Mouse (Mus musculus): ENCODE measurements at regions not wholly inside any gene's neighbourhood (a gene's known extent, or its start where the extent isn't known, plus 50 kb on each side); places are given as distances from the start of the nearest gene placed in this dataset.

DNA sequence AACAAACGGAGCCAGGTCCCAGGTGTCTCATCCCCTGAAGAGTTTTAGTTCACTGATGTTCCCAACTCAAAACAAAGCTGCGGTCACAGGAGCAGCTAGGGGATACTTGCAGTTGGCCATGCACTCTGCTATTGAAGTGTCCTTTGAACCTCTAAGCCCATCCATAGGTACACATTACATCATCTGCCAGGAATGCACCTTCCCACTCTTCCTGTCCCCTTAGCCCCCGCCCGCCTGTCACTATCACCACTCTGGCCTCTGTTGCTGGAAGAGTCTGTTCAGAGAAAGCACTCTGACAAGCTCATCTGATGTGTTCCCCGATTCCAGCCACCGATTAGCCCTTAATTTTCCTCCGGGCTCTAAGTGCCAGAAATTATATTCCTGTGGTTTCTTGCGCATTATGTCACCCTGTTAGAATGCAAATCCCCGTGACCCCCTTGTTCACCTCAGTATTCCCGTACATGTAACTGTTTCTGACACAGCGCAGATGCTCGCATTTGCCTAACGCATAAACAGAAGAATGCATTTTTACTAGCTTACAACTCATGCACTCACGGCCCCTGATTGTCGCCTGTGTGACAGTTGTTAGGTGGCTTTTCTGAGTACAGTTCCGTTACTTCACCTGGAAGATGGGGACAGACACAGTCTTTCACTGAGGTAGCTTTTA, 93.8 kb downstream of the Gm11011 start:
- Histone ChIP-seq H3K9ac (ENCODE audit: low read length) (no peak overlapping the region), H3K4me1 (replicated peaks; ENCODE audit: control insufficient read depth, insufficient read depth) (no peaks in the 10 kb centered on the region), H3K4me3 (ENCODE audit: low read depth, low read length) (no peak overlapping the region), H3K4me2 (replicated peaks; ENCODE audit: low read depth) (no peak overlapping the region; the same call in 1 of the 2 replicates), H3K27me3 (ENCODE audit: control insufficient read depth, insufficient read depth, low read length) (no peaks in the 10 kb centered on the region), H3K36me3 (ENCODE audit: control insufficient read depth, insufficient read depth, low read length) (no peaks in the 10 kb centered on the region), H3K27ac (replicated peaks) (no peak overlapping the region), H3K9me3 (ENCODE audit: control insufficient read depth, low read length) (no peaks in the 10 kb centered on the region)
- ATAC-seq (ENCODE audit: low FRiP score, low TSS enrichment): no peak
- TF ChIP-seq EP300 (optimal IDR thresholded peaks at IDR 0.05): no peak
- no peak for TF ChIP-seq CTCF (IDR thresholded peaks at IDR 0.05; ENCODE audit: low read depth)
- WGBS: 35% methylated on average over 16 of the region's 16 CpGs
- no peak for DNase-seq (ENCODE audit: low spot score)

DNA sequence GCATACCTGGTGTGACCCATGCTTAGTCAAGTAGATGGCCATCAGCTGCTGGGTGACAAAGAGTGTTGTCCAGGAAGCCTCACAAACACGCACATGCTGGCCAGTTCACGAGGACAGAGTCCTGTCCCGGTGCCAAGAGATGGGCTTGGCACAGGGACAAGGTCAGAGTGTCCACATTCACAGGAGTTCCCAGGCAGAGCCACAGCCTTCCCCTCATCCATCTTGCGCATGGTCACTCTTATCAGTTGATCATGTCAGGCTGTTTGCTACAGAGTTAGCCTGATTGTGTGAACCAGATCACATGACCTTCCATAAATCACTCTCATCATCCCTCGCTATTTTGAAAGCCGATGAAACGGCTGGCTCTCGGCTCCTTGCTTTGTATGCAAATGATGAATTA, 103.6 kb downstream of the Gm11011 start:
- H3K4me1 ChIP-seq (replicated peaks; ENCODE audit: control insufficient read depth, insufficient read depth): no peaks in the 10 kb centered on the region
- no peak overlapping the region for H3K4me3 ChIP-seq (ENCODE audit: low read depth, low read length)
- no peaks in the 10 kb centered on the region for H3K36me3 ChIP-seq (ENCODE audit: control insufficient read depth, insufficient read depth, low read length)
- ATAC-seq (ENCODE audit: low FRiP score, low TSS enrichment): no peak; the same call in 1 of the 2 replicates
- H3K4me2 ChIP-seq (replicated peaks; ENCODE audit: low read depth): no peak overlapping the region
- H3K9ac ChIP-seq (ENCODE audit: low read length): no peak overlapping the region
- 22% methylated on average over 8 of the region's 8 CpGs for WGBS
- no peaks in the 10 kb centered on the region for H3K9me3 ChIP-seq (ENCODE audit: control insufficient read depth, low read length)
- no peak overlapping the region for H3K27ac ChIP-seq (replicated peaks)
- no peak for DNase-seq (ENCODE audit: low spot score)
- TF ChIP-seq CTCF (IDR thresholded peaks at IDR 0.05; ENCODE audit: low read depth) (no peak), EP300 (optimal IDR thresholded peaks at IDR 0.05) (no peak)
- no peaks in the 10 kb centered on the region for H3K27me3 ChIP-seq (ENCODE audit: control insufficient read depth, insufficient read depth, low read length)

DNA sequence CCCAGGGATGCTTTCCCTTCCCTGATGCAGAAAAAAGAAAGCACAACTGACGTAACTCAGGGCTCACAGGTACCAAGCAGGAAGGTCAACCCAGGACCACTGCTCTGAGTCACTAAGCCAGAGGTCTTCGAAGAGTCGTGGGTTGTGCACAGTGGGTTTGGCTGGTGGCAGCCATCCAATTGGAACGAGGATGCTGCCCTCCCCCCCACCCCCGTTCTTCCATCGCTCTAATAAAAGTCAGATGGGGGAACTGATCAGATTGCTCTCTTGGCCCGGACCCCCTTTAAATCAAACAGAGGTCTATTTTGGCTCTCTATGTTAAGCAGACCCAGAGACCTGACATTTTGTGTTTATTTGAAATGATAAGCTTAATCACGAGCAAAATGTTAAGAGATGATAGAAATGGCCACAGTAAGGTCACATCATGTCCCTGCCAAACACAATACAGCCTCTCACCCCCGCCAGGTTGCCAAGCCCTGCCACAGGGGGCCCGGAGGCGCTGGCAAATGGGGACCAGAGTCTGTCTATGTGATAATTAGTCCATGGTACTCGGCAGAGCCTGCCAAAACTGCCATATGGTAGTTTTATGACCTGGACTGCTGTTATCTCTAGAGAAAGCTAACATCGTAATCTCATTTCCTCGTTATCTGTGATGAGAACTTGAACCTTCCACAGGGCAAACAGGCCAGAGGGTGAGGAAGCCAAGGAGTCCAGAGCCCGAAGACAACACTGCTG, 105.6 kb downstream of the Gm11011 start:
- H3K4me1 ChIP-seq (replicated peaks; ENCODE audit: control insufficient read depth, insufficient read depth): no peaks in the 10 kb centered on the region
- H3K4me2 ChIP-seq (replicated peaks; ENCODE audit: low read depth): no peak overlapping the region
- no peaks in the 10 kb centered on the region for H3K36me3 ChIP-seq (ENCODE audit: control insufficient read depth, insufficient read depth, low read length)
- no peak for DNase-seq (ENCODE audit: low spot score)
- H3K9me3 ChIP-seq (ENCODE audit: control insufficient read depth, low read length): no peaks in the 10 kb centered on the region
- H3K4me3 ChIP-seq (ENCODE audit: low read depth, low read length): no peak overlapping the region
- no peak for ATAC-seq (ENCODE audit: low FRiP score, low TSS enrichment)
- H3K27ac ChIP-seq (replicated peaks): no peak overlapping the region
- no peaks in the 10 kb centered on the region for H3K27me3 ChIP-seq (ENCODE audit: control insufficient read depth, insufficient read depth, low read length)
- 50% methylated on average over 15 of the region's 15 CpGs for WGBS
- H3K9ac ChIP-seq (ENCODE audit: low read length): no peak overlapping the region
- no peak for TF ChIP-seq EP300 (optimal IDR thresholded peaks at IDR 0.05)

DNA sequence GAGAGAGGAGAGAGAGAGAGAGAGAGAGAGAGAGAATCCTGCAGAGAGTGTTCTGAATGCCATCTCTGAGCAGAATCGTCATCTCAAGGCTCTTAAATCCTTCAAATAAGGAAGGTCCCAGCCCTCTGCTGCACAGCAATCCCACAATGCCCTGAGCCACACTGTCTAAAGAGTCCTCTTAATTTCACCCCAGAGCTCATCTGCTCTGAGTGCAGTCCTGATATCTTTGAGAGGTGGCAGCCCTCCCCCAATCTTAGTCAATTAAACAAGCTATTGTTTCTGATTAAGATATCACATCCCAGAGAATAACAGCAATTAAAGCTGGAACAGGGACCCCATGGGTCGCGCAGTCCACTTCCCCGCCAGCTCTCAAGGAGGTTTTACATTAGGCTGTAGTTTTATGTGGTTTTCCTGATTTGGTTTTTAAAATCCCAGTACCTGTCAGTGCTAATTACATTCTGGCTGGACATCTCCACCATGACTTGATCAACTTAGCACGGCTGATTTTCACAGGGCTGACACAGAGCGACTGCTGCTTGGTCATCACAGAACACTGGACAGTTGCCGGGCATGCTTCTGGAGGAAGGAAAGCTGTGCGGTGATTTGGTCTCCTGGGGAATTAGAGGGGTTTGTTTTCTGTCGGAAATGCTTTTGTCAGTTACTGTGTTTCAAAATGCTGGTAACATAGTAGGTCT, 113.0 kb downstream of the Gm11011 start:
- H3K4me2 ChIP-seq (replicated peaks; ENCODE audit: low read depth): no peak overlapping the region
- no peak for DNase-seq (ENCODE audit: low spot score)
- H3K27ac ChIP-seq (replicated peaks): no peak overlapping the region
- TF ChIP-seq EP300 (optimal IDR thresholded peaks at IDR 0.05): no peak
- no peak for TF ChIP-seq CTCF (IDR thresholded peaks at IDR 0.05; ENCODE audit: low read depth)
- no peak for ATAC-seq (ENCODE audit: low FRiP score, low TSS enrichment)
- no peaks in the 10 kb centered on the region for H3K36me3 ChIP-seq (ENCODE audit: control insufficient read depth, insufficient read depth, low read length)
- no peaks in the 10 kb centered on the region for H3K9me3 ChIP-seq (ENCODE audit: control insufficient read depth, low read length)
- H3K4me3 ChIP-seq (ENCODE audit: low read depth, low read length): no peak overlapping the region
- WGBS: 62% methylated on average over 9 of the region's 9 CpGs
- H3K4me1 ChIP-seq (replicated peaks; ENCODE audit: control insufficient read depth, insufficient read depth): no peaks in the 10 kb centered on the region
- H3K9ac ChIP-seq (ENCODE audit: low read length): no peak overlapping the region
- no peaks in the 10 kb centered on the region for H3K27me3 ChIP-seq (ENCODE audit: control insufficient read depth, insufficient read depth, low read length)

DNA sequence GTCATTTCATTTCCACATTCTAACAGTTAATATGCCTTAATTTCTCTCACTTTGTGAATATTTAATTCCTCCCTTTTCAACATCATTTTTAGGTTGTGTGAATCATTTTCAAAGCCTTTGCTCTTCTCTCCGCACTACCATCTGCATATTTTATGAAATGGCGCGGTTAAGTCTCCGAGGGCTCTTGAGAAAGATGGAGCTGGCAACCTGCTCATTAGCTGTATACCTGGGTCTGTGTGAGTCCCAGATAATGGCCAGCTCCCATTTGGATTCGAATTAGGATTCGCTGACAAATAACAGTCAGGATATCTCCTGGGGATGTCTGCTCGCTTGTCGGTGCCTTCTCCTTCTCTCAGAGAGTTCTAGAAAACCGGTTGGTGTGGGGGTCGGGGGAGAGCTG, 118.0 kb downstream of the Gm11011 start:
- ATAC-seq (ENCODE audit: low FRiP score, low TSS enrichment) (no peak), DNase-seq (ENCODE audit: low spot score) (no peak)
- H3K36me3 ChIP-seq (ENCODE audit: control insufficient read depth, insufficient read depth, low read length): no peaks in the 10 kb centered on the region
- no peaks in the 10 kb centered on the region for H3K9me3 ChIP-seq (ENCODE audit: control insufficient read depth, low read length)
- H3K4me3 ChIP-seq (ENCODE audit: low read depth, low read length): no peak overlapping the region
- TF ChIP-seq EP300 (optimal IDR thresholded peaks at IDR 0.05) (no peak), CTCF (IDR thresholded peaks at IDR 0.05; ENCODE audit: low read depth) (no peak)
- no peak overlapping the region for H3K4me2 ChIP-seq (replicated peaks; ENCODE audit: low read depth)
- no peak overlapping the region for H3K9ac ChIP-seq (ENCODE audit: low read length)
- no peak overlapping the region for H3K27ac ChIP-seq (replicated peaks)
- WGBS: 91% methylated on average over 10 of the region's 10 CpGs
- H3K27me3 ChIP-seq (ENCODE audit: control insufficient read depth, insufficient read depth, low read length): no peaks in the 10 kb centered on the region
- H3K4me1 ChIP-seq (replicated peaks; ENCODE audit: control insufficient read depth, insufficient read depth): no peaks in the 10 kb centered on the region

DNA sequence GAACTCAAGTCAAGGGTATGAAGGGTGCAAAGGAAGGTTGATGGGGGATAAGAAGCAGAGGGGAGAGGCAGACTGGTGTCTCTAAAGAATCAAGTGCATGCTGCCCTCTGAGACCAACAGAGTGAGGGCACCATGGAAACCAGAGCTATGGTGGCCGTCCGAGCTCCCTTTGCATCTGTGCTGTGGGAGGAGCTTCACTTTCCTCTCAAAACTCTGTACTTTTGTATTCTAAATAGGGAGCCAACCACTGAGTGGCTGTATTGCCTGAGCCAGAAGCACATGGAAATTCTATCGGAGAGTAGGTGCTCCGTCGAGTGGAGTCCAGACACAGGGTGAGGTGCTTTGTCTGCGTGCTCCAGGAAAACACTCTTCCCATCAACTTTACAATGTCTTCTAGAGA, 119.9 kb downstream of the Gm11011 start:
- DNase-seq (ENCODE audit: low spot score): no peak
- no peak for ATAC-seq (ENCODE audit: low FRiP score, low TSS enrichment)
- Histone ChIP-seq H3K27ac (replicated peaks) (no peak overlapping the region), H3K4me3 (ENCODE audit: low read depth, low read length) (no peak overlapping the region), H3K9ac (ENCODE audit: low read length) (no peak overlapping the region), H3K4me1 (replicated peaks; ENCODE audit: control insufficient read depth, insufficient read depth) (no peaks in the 10 kb centered on the region), H3K27me3 (ENCODE audit: control insufficient read depth, insufficient read depth, low read length) (no peaks in the 10 kb centered on the region), H3K4me2 (replicated peaks; ENCODE audit: low read depth) (no peak overlapping the region), H3K36me3 (ENCODE audit: control insufficient read depth, insufficient read depth, low read length) (no peaks in the 10 kb centered on the region), H3K9me3 (ENCODE audit: control insufficient read depth, low read length) (no peaks in the 10 kb centered on the region)
- WGBS: 86% methylated on average over 6 of the region's 6 CpGs
- TF ChIP-seq CTCF (IDR thresholded peaks at IDR 0.05; ENCODE audit: low read depth) (no peak), EP300 (optimal IDR thresholded peaks at IDR 0.05) (no peak)

Data from stomach, postnatal 0 days (tissue).